Mouse (Mus musculus) forebrain, embryonic 15.5 days (tissue): ENCODE measurements around the gene Ipmk. TPM values are rescaled to one million over a fixed set of nuclear protein-coding genes. Genes with fewer than 3 reads are reported as not detected.

ENCODE experiments used
- ATAC-seq: fragments of 200-750 bp; cut with Nextera tagmentation; replicated peaks from 2 replicates; pipeline ENCODE4 v1.8.0; 2017; ENCODE audit warnings: mild to moderate bottlenecking, moderate TSS enrichment, moderate library complexity
- H3K27ac ChIP-seq: fragments of 300-500 bp; sonication (generic); replicated peaks from 2 replicates; pipeline ENCODE4 v1.5.1; 2015; ENCODE audit warnings: mild to moderate bottlenecking, inconsistent platforms
- H3K27me3 ChIP-seq: fragments of 300-500 bp; sonication (generic); 2 replicates; pipeline ENCODE4 v1.6.1; 2015; ENCODE audit warnings: inconsistent platforms
- H3K36me3 ChIP-seq: fragments of 300-500 bp; sonication (generic); 2 replicates; pipeline ENCODE4 v1.6.1; 2015; ENCODE audit warnings: mild to moderate bottlenecking, inconsistent platforms
- H3K4me1 ChIP-seq: fragments of 300-500 bp; sonication (generic); 2 replicates; pipeline ENCODE4 v1.6.1; 2015; ENCODE audit warnings: inconsistent platforms
- H3K4me2 ChIP-seq: fragments of 300-500 bp; sonication (generic); replicated peaks from 2 replicates; pipeline ENCODE4 v1.6.1; 2015; ENCODE audit warnings: mild to moderate bottlenecking, inconsistent platforms
- H3K4me3 ChIP-seq: fragments of 300-500 bp; sonication (generic); 2 replicates; pipeline ENCODE4 v1.5.1; 2015; ENCODE audit warnings: mild to moderate bottlenecking, inconsistent platforms
- H3K9ac ChIP-seq: fragments of 300-500 bp; sonication (generic); replicated peaks from 2 replicates; pipeline ENCODE4 v1.6.1; 2015; ENCODE audit warnings: mild to moderate bottlenecking, inconsistent platforms
- H3K9me3 ChIP-seq: fragments of 300-500 bp; sonication (generic); 2 replicates; pipeline ENCODE4 v1.6.1; 2016; ENCODE audit warnings: inconsistent platforms
- WGBS: fragments of 180-500 bp; shearing (Covaris S2); methylation state at CpG from one replicate; pipeline ENCODE4 v1.1.7; 2015; ENCODE audit warnings: mixed read lengths; 5-methylcytosine and 5-hydroxymethylcytosine counted together
- polyA plus RNA-seq: library from polyadenylated mRNA; unstranded; fragments of >200 nt; fragmentation: Nextera tagmentation; extraction: Ambion mirVana; gene quantifications from 2 replicates; pipeline ENCODE4 v1.2.1, GENCODE M21; 2015

The Ipmk gene
- polyA plus RNA-seq, 1 experiment from 2014 or later, result 19.0 TPM

GRCm38 (mm10) chr10:71327386-71327785 is 20.2 kb upstream of the Ipmk start:
- Histone ChIP-seq H3K36me3 (peaks cover 19% of the 10 kb centered on the region), H3K9ac (no peak overlapping the region), H3K27ac (no peak overlapping the region), H3K4me2 (no peak overlapping the region), H3K27me3 (no peaks in the 10 kb centered on the region), H3K4me1 (no peaks in the 10 kb centered on the region), H3K9me3 (no peaks in the 10 kb centered on the region), H3K4me3 (no peak overlapping the region)
- 87% methylated on average over 10 of the region's 10 CpGs for WGBS
- ATAC-seq, result no peak

GRCm38 (mm10) chr10:71328382-71328781 is 19.2 kb upstream of the Ipmk start:
- H3K36me3 ChIP-seq, result peaks cover 19% of the 10 kb centered on the region
- H3K27me3 ChIP-seq, result no peaks in the 10 kb centered on the region
- no peaks in the 10 kb centered on the region for H3K4me1 ChIP-seq
- 91% methylated on average over 6 of the region's 6 CpGs for WGBS
- no peak overlapping the region for H3K27ac ChIP-seq
- no peaks in the 10 kb centered on the region for H3K9me3 ChIP-seq
- ATAC-seq, result no peak
- H3K4me3 ChIP-seq, result no peak overlapping the region
- H3K9ac ChIP-seq, result no peak overlapping the region
- no peak overlapping the region for H3K4me2 ChIP-seq

GRCm38 (mm10) chr10:71328870-71329269 is 18.7 kb upstream of the Ipmk start:
- Histone ChIP-seq H3K4me1 (no peaks in the 10 kb centered on the region), H3K27ac (no peak overlapping the region), H3K27me3 (no peaks in the 10 kb centered on the region), H3K9me3 (no peaks in the 10 kb centered on the region), H3K36me3 (peaks cover 24% of the 10 kb centered on the region), H3K9ac (no peak overlapping the region), H3K4me2 (no peak overlapping the region), H3K4me3 (no peak overlapping the region)
- WGBS, result 92% methylated on average over 5 of the region's 5 CpGs
- ATAC-seq, result no peak

- Histone ChIP-seq H3K9me3 (no peaks in the 10 kb centered on the region), H3K27ac (no peak overlapping the region), H3K9ac (no peak overlapping the region), H3K27me3 (no peaks in the 10 kb centered on the region), H3K4me1 (no peaks in the 10 kb centered on the region), H3K4me3 (no peak overlapping the region), H3K36me3 (peaks cover 26% of the 10 kb centered on the region), H3K4me2 (no peak overlapping the region)
- ATAC-seq, result no peak
- WGBS, result 95% methylated on average over 6 of the region's 6 CpGs
Observed at GRCm38 (mm10) chr10:71329295-71329694, 18.3 kb upstream of the Ipmk start.

- Histone ChIP-seq H3K4me3 (no peak overlapping the region), H3K36me3 (peaks cover 26% of the 10 kb centered on the region), H3K27me3 (no peaks in the 10 kb centered on the region), H3K4me1 (no peaks in the 10 kb centered on the region), H3K27ac (no peak overlapping the region), H3K9me3 (no peaks in the 10 kb centered on the region), H3K9ac (no peak overlapping the region), H3K4me2 (no peak overlapping the region)
- 91% methylated on average over 12 of the region's 12 CpGs for WGBS
- ATAC-seq, result no peak
Observed at GRCm38 (mm10) chr10:71330070-71330469, 17.5 kb upstream of the Ipmk start.

- whole genome bisulfite sequencing, result 92% methylated on average over 7 of the region's 7 CpGs
- Histone ChIP-seq H3K4me3 (no peak overlapping the region), H3K4me2 (no peak overlapping the region), H3K9ac (no peak overlapping the region), H3K36me3 (peaks cover 38% of the 10 kb centered on the region), H3K9me3 (no peaks in the 10 kb centered on the region), H3K27ac (no peak overlapping the region), H3K27me3 (no peaks in the 10 kb centered on the region), H3K4me1 (no peaks in the 10 kb centered on the region)
- ATAC-seq, result no peak
Observed at GRCm38 (mm10) chr10:71331908-71332307, 15.7 kb upstream of the Ipmk start.

- peaks cover 38% of the 10 kb centered on the region for H3K36me3 ChIP-seq
- ATAC-seq, result no peak
- H3K27ac ChIP-seq, result no peak overlapping the region
- H3K27me3 ChIP-seq, result no peaks in the 10 kb centered on the region
- H3K9me3 ChIP-seq, result no peaks in the 10 kb centered on the region
- no peaks in the 10 kb centered on the region for H3K4me1 ChIP-seq
- H3K4me2 ChIP-seq, result no peak overlapping the region
- H3K4me3 ChIP-seq, result no peak overlapping the region
- 91% methylated on average over 4 of the region's 4 CpGs for WGBS
- no peak overlapping the region for H3K9ac ChIP-seq
Observed at GRCm38 (mm10) chr10:71332376-71332775, 15.2 kb upstream of the Ipmk start.

- no peaks in the 10 kb centered on the region for H3K4me1 ChIP-seq
- no peak overlapping the region for H3K4me2 ChIP-seq
- no peak for ATAC-seq
- peaks cover 38% of the 10 kb centered on the region for H3K36me3 ChIP-seq
- H3K27me3 ChIP-seq, result no peaks in the 10 kb centered on the region
- no peak overlapping the region for H3K27ac ChIP-seq
- no peak overlapping the region for H3K9ac ChIP-seq
- H3K4me3 ChIP-seq, result no peak overlapping the region
- no peaks in the 10 kb centered on the region for H3K9me3 ChIP-seq
- 96% methylated on average over 9 of the region's 9 CpGs for WGBS
Observed at GRCm38 (mm10) chr10:71332859-71333258, 14.7 kb upstream of the Ipmk start.

- peaks cover 20% of the 10 kb centered on the region for H3K36me3 ChIP-seq
- H3K4me1 ChIP-seq, result peaks cover 13% of the 10 kb centered on the region; the same call in 1 of the 2 replicates
- 89% methylated on average over 2 of the region's 2 CpGs for WGBS
- no peak overlapping the region for H3K4me3 ChIP-seq
- no peaks in the 10 kb centered on the region for H3K27me3 ChIP-seq
- no peak overlapping the region for H3K27ac ChIP-seq
- no peak overlapping the region for H3K9ac ChIP-seq
- H3K4me2 ChIP-seq, result no peak overlapping the region
- ATAC-seq, result no peak
- no peaks in the 10 kb centered on the region for H3K9me3 ChIP-seq
Observed at GRCm38 (mm10) chr10:71337733-71338132, 9.8 kb upstream of the Ipmk start.

- Histone ChIP-seq H3K9me3 (no peaks in the 10 kb centered on the region), H3K4me3 (no peak overlapping the region), H3K27ac (no peak overlapping the region), H3K4me1 (peaks cover 17% of the 10 kb centered on the region), H3K27me3 (no peaks in the 10 kb centered on the region), H3K36me3 (peaks cover 20% of the 10 kb centered on the region), H3K4me2 (no peak overlapping the region), H3K9ac (no peak overlapping the region)
- 51% methylated on average over 8 of the region's 8 CpGs for WGBS
- ATAC-seq, result no peak
Observed at GRCm38 (mm10) chr10:71338156-71338905, 9.2 kb upstream of the Ipmk start.

- Histone ChIP-seq H3K4me3 (no peak overlapping the region), H3K4me1 (peaks cover 26% of the 10 kb centered on the region), H3K9ac (no peak overlapping the region), H3K36me3 (peaks cover 12% of the 10 kb centered on the region), H3K4me2 (no peak overlapping the region), H3K9me3 (no peaks in the 10 kb centered on the region), H3K27me3 (no peaks in the 10 kb centered on the region), H3K27ac (no peak overlapping the region)
- 56% methylated on average over 4 of the region's 4 CpGs for WGBS
- ATAC-seq, result no peak
Observed at GRCm38 (mm10) chr10:71339463-71339862, 8.1 kb upstream of the Ipmk start.

- Histone ChIP-seq H3K36me3 (peaks cover 11% of the 10 kb centered on the region), H3K27ac (no peak overlapping the region), H3K9ac (no peak overlapping the region), H3K27me3 (no peaks in the 10 kb centered on the region), H3K4me1 (peaks cover 29% of the 10 kb centered on the region), H3K9me3 (no peaks in the 10 kb centered on the region), H3K4me2 (no peak overlapping the region), H3K4me3 (no peak overlapping the region)
- ATAC-seq, result no peak
- WGBS, result 81% methylated on average over 2 of the region's 2 CpGs
Observed at GRCm38 (mm10) chr10:71340195-71340594, 7.4 kb upstream of the Ipmk start.

- Histone ChIP-seq H3K9ac (no peak overlapping the region), H3K4me1 (peaks cover 33% of the 10 kb centered on the region), H3K27ac (no peak overlapping the region), H3K9me3 (no peaks in the 10 kb centered on the region), H3K4me2 (no peak overlapping the region), H3K36me3 (no peaks in the 10 kb centered on the region), H3K27me3 (no peaks in the 10 kb centered on the region), H3K4me3 (no peak overlapping the region)
- WGBS, result 93% methylated on average over 9 of the region's 9 CpGs
- ATAC-seq, result no peak
Observed at GRCm38 (mm10) chr10:71341290-71341689, 6.3 kb upstream of the Ipmk start.
